Mouse (Mus musculus): Measurements from ENCODE around the gene Pappa2.

The Pappa2 gene

DNA sequence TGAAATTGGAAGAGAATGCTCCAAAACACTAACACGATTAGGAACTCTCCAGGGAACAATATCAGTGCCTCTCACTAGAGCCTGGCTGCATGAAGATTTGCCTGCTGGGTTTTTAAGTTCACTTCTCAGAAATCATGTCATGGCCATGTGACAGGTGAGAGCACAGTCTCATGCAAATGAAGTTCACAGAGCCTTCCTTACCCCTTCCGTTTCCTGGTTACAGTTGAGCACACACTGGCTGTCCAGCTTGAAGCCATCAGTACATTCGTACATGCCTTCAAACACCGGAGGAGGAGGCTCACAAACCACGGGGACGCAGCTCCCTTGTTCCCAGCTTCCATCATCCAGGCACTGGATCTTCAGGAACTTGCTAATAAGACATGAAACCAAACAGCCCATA, 215.6 kb downstream of the Pappa2 start:
- DNase-seq (ENCODE audit: low spot score), result no peak

GRCm38 (mm10) chr1:158764211-158764610, 216.1 kb downstream of the Pappa2 start:
- no peak for DNase-seq (ENCODE audit: low spot score)

GRCm38 (mm10) chr1:158748356-158749096, 231.8 kb downstream of the Pappa2 start:
- no peak for DNase-seq (ENCODE audit: low spot score)

DNA sequence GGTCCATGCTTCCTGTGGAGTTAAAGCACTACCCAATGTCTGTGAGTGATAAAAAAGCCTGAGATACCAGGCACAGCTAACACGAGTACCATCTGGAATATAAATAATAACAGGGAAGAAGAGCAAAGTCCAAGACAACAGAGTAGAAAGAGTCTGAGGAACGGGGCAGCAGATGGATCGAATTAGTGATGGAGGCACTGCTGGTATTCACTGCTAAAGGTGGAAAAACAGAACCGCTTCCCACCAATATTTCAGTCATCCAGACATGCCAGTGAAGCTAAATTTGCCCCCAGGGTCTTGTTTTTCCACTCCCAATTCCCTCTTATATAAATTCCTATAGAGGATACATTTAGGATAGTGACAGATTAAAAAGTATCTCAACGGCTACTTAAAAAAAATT, 238.8 kb downstream of the Pappa2 start:
- no peak for DNase-seq (ENCODE audit: low spot score)

- DNase-seq (ENCODE audit: low spot score), result no peak
Observed at GRCm38 (mm10) chr1:158740949-158741348, 239.3 kb downstream of the Pappa2 start.

GRCm38 (mm10) chr1:158740161-158740766, 240.0 kb downstream of the Pappa2 start:
- no peak for DNase-seq (ENCODE audit: low spot score)

- DNase-seq (ENCODE audit: low spot score), result no peak
Observed at GRCm38 (mm10) chr1:158739132-158739919, 241.0 kb downstream of the Pappa2 start.

GRCm38 (mm10) chr1:158732868-158733496, 247.3 kb downstream of the Pappa2 start:
- DNase-seq (ENCODE audit: low spot score), result no peak

DNA sequence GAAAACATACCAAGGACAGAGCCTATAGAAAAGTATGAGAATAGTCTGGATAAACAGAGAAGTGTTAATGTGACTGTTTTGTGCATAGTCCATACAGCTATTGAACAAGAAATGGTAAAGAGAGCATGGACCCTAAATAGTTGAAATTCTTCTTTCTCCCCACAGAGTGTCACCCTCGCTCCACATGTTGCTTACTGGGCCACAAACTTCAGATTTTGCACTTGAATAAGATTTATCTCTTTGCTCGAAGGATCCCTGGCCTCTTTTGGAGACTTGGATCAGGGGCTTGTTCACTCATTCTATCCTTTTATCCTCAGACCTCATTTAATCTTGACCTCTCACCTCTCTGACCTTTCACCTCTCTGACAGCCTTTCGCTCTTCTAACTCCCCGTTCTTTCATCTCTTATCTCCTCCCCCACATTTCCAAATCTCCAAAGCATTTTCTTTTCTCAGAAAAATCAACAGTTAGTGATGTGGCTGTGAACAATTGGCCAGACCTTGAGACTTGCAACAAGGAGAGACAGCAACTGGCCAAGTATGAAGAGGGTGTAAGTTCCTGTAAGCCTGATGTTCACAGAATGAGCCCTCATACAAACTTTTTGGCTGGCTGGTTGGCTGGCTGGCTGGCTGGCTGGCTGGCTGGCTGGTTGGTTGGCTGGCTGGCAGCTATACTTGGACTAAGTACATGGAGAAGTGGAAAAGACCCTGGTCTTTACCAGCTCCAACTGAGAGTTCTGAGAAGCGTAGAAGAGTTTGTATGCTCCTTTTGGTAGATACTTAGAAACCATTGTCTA, 266.8 kb downstream of the Pappa2 start:
- peak; percentile 5 for DNase-seq (ENCODE audit: low spot score)

DNA sequence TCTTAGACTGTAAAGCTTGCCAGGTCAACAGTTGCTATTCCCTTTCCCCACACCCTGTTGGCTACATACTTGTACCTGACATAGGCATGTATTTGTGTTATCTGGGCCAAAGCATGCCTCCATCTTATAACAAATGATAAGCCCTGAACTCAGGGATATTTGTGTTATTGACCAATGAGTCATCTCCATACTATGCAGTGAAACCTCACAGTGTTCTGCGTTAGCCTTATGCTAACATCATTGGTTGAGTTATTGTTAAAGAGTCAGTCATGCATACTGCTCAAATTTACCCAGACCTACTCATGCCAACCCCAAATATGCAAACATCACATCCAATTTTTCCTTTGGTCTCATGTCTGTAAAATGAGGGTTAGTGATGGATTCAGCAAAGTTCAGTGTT, 279.0 kb downstream of the Pappa2 start:
- no peak for DNase-seq (ENCODE audit: low spot score)

GRCm38 (mm10) chr1:158700147-158700546, 280.1 kb downstream of the Pappa2 start:
- no peak for DNase-seq (ENCODE audit: low spot score)

DNA sequence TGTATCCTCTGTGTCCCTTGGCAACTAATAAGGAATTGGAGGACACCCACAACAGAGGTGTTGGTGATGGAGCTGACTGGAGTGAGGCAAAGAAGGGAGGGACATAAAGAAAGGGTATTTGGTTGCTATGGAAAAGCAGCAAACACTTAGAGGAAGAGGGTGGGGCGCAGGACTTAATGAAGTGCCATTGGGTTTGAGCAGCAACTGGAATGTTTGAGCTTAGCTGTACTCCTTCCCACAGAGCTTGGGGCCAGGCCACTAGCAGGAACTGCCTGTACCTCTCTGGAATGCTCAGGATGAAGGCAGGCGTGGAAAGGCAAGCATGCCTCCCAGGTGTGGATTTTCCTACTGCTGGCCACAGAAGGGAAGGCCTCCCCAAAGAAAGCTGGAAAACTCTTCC, 281.0 kb downstream of the Pappa2 start:
- DNase-seq (ENCODE audit: low spot score), result no peak

GRCm38 (mm10) chr1:158697859-158698569, 282.3 kb downstream of the Pappa2 start:
- DNase-seq (ENCODE audit: low spot score), result no peak

GRCm38 (mm10) chr1:158697423-158697822, 282.9 kb downstream of the Pappa2 start:
- DNase-seq (ENCODE audit: low spot score), result no peak

DNA sequence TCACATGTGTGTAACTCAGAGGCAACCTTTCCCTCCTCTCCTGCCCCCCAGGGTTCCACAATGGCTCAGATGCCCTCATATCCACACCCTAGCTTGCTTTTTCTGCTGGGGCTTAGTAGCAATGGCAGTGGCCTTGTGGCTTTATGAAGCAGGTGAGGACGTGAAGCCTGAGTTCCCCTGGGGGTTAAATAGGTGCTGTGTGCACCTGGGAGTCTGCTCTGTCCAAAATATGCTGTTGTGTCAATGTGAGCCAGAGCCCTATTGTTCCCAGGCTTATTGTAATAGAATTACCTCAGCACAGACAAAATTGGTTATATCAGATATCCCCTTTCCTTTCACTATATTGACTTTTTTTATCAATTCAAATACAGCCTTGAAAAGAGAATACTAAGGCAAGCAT, 292.6 kb downstream of the Pappa2 start:
- DNase-seq (ENCODE audit: low spot score), result no peak

DNA sequence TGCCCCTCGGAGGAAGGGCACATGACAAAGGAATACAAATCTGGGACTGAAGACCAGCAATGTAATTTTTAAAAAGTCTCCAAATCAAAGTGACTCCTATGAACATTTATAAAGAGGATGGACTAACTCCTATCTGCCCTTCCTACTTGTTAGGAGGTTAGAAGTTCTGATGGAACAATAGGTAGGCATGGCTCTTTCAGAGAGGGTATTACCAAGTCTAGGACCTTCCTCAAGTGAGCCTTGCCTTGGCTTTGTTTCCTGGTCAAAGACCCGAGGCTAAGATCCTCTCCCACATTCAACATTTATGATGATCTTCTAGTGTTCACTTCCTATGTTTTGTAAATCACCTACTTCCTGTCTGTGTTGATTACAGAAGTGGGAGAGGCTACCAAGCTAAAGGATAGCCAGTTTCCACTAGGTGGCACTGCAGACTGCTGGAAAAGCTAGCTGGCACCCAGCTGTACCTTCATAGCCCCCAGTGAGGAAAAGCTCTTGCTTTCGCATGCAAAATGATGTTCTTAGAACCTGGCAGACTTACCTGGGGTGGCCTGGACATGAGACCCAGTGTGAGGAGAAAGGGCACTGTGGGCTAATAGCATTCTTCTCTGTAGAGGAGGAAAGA, 310.2 kb downstream of the Pappa2 start:
- DNase-seq (ENCODE audit: low spot score), result peak; percentile 54

DNA sequence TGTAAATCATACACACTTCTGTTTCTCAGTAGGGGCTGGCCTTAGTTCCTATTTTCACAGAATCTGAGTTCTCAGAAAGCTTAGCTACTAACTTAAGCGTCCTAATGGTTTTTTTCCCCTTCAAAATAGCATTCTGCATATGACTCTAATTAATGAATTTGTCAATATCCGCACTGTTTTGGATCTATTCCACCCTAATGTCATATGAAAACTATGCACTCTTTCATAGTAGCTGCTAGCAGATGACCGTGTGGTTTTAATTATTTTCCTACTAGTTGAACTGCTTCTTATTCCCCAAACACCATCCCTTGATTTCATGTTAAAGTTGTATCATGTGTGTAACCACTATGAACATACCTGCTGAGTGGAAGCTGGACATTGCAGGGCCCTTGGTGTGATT, 314.3 kb downstream of the Pappa2 start:
- no peak for DNase-seq (ENCODE audit: low spot score)
